Mouse (Mus musculus) C2C12 (cell line): ENCODE measurements at regions not wholly inside any gene's neighbourhood (a gene's known extent, or its start where the extent isn't known, plus 50 kb on each side); places are given as distances from the start of the nearest gene placed in this dataset.

ENCODE experiments used
- CEBPB ChIP-seq: IDR thresholded peaks from one replicate; pipeline ENCODE4 v1.6.1; 2011; ENCODE audit warnings: low read depth, mild to moderate bottlenecking, control low read depth, moderate library complexity
- CTCF ChIP-seq: IDR thresholded peaks from one replicate; pipeline ENCODE4 v1.5.1; 2011; ENCODE audit not compliant: control insufficient read depth, insufficient read depth, insufficient read length
- MAX ChIP-seq: IDR thresholded peaks from one replicate; pipeline ENCODE4 v1.6.1; 2011; ENCODE audit warnings: mild to moderate bottlenecking, control low read depth
- MYOD1 ChIP-seq: IDR thresholded peaks from one replicate; pipeline ENCODE4 v1.6.1; 2011; ENCODE audit warnings: low read depth; ENCODE audit not compliant: control insufficient read depth, insufficient read length
- MYOG ChIP-seq: IDR thresholded peaks from one replicate; pipeline ENCODE4 v1.6.1; 2011; ENCODE audit not compliant: control insufficient read depth, insufficient read length; ENCODE audit errors: extremely low read depth
- USF1 ChIP-seq: IDR thresholded peaks from one replicate; pipeline ENCODE4 v1.6.1; 2011; ENCODE audit warnings: low read depth, mild to moderate bottlenecking, control low read depth, moderate library complexity

GRCm38 (mm10) chr13:60507611-60508010 is 94.1 kb upstream of the Dapk1 start:
- TF ChIP-seq CTCF (no peak), MAX (no peak), MYOG (no peak), MYOD1 (no peak), USF1 (no peak), CEBPB (no peak)
